Mouse (Mus musculus): ENCODE data around the gene Tekt5.

- TF ChIP-seq CTCF (IDR thresholded peaks at IDR 0.05; ENCODE audit: insufficient read depth, low read length), result no peak
- no peak for TF ChIP-seq POLR2A (IDR thresholded peaks at IDR 0.05; ENCODE audit: borderline replicate concordance, extremely low read depth, low read depth, low read length)
Observed at GRCm38 (mm10) chr16:10384544-10384943, 10.7 kb downstream of the Tekt5 start.

All from lung, adult 2 months (tissue).